Mouse (Mus musculus) ES-E14 (cell line): ENCODE measurements around the gene Mindy3. TPM values are rescaled to one million over a fixed set of nuclear protein-coding genes. Genes with fewer than 3 reads are reported as not detected.

Experiments
- DNase-seq: peaks from one replicate; pipeline ENCODE4 v3.0.0-alpha.2; 2013; ENCODE audit warnings: low read depth, low spot score
- H3K27ac ChIP-seq: 2 replicates; pipeline ENCODE4 v1.5.1; 2012; ENCODE audit warnings: low read depth, mild to moderate bottlenecking, low read length, moderate library complexity, mixed read lengths; ENCODE audit not compliant: poor library complexity, insufficient read depth, severe bottlenecking
- H3K36me3 ChIP-seq: 2 replicates; pipeline ENCODE4 v1.6.1; 2012; ENCODE audit warnings: mild to moderate bottlenecking, low read length, moderate library complexity, mixed read lengths; ENCODE audit not compliant: control insufficient read depth, poor library complexity, insufficient read depth, severe bottlenecking
- H3K4me1 ChIP-seq, 2 experiments: fragments of 150-350 bp in 1 of 2; sonication (generic) in 1 of 2; 2 replicates each; pipeline ENCODE4 v1.6.1; 2012; ENCODE audit warnings: low read length in 2 of 2, mild to moderate bottlenecking in 1 of 2, mixed read lengths in 1 of 2; ENCODE audit not compliant: control insufficient read depth in 2 of 2, insufficient read depth in 2 of 2, poor library complexity in 1 of 2
- H3K4me3 ChIP-seq, 2 experiments: fragments of 150-350 bp in 1 of 2; sonication (generic) in 1 of 2; 2 replicates each; pipeline ENCODE4 v1.5.1; 2012; ENCODE audit warnings: low read length in 2 of 2, low read depth in 1 of 2, mild to moderate bottlenecking in 1 of 2, mixed read lengths in 1 of 2; ENCODE audit not compliant: insufficient read depth in 1 of 2, poor library complexity in 1 of 2, severe bottlenecking in 1 of 2
- H3K9ac ChIP-seq: 2 replicates; pipeline ENCODE4 v1.6.1; 2012; ENCODE audit warnings: low read depth, mild to moderate bottlenecking, low read length, mixed read lengths; ENCODE audit not compliant: poor library complexity, insufficient read depth, severe bottlenecking
- H3K9me3 ChIP-seq: fragments of 150-350 bp; sonication (generic); 2 replicates; pipeline ENCODE4 v1.6.1; 2012; ENCODE audit warnings: low read depth, mild to moderate bottlenecking, low read length; ENCODE audit not compliant: control insufficient read depth, insufficient read depth
- CHD2 ChIP-seq: IDR thresholded peaks from 2 replicates; pipeline ENCODE4 v1.6.1; 2014; ENCODE audit warnings: mild to moderate bottlenecking, low read depth, low read length, inconsistent platforms
- HCFC1 ChIP-seq: IDR thresholded peaks from 2 replicates; pipeline ENCODE4 v1.6.1; 2012; ENCODE audit warnings: low read length, inconsistent platforms, borderline replicate concordance; ENCODE audit not compliant: insufficient read depth
- MAFK ChIP-seq: IDR thresholded peaks from 2 replicates; pipeline ENCODE4 v1.6.1; 2014; ENCODE audit warnings: mild to moderate bottlenecking, low read depth, low read length, inconsistent platforms; ENCODE audit not compliant: insufficient read depth
- ZC3H11A ChIP-seq: IDR thresholded peaks from 2 replicates; pipeline ENCODE4 v1.6.1; 2012; ENCODE audit warnings: low read depth, mild to moderate bottlenecking, inconsistent platforms, low read length, borderline replicate concordance
- ZNF384 ChIP-seq: IDR thresholded peaks from 2 replicates; pipeline ENCODE4 v1.6.1; 2012; ENCODE audit warnings: low read depth, low read length, inconsistent platforms
- in situ Hi-C, 2 experiments: fragments of 600-800 bp; cut with MboI; formaldehyde crosslinking; loops; one replicate each; pipeline ENCODE4 v1.15.1; 2025; ENCODE audit warnings: low sequenced_read_pairs in 2 of 2, inconsistent platforms in 1 of 2; ENCODE audit not compliant: unreplicated experiment in 2 of 2
- total RNA-seq: library from RNA; depleted of rRNA; stranded (reverse); fragments of 300-350 nt; gene quantifications from 2 replicates; pipeline ENCODE4 v1.2.3, GENCODE M21; 2012; rRNA removed

Gene Mindy3
- total RNA-seq, 1 experiment, result 39.8 TPM

DNA sequence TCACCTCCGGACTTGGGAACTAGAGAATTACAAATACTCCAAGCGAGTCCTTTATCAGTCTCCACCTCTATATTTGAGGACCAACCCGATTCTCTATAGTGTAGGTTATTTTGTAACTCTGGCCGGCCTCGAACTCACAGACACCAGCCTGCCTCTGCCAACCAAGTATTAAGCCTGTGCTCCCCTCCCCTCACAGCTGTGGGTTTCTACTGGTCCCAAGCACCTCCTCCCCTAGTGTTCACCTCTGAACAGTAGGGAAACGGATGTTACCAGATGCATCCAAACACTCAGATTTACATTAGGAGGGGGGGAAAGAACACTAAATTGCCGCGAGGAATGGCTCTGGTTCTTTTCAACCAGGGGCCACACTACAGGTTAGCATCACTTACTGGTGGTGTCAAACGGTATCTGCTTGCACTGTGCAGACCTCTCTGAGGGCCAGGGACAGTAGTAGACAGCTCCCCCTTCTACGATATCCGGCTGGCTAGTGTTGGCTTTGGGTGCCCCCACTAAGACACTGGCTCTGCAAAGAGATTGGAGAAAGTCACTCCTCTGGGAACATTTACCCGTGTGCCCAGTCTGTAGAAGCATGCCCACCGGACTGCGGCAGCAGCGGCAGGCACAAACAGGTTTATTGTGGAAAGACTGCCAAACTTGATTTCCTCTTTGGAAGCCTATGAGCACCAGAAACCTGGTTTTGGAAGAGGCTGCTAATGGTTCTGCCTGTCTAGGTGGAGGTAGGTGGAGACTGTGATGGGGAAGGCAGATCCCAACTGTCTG lies 118.6 kb downstream of the Mindy3 start:
- H3K9me3 ChIP-seq, result no peaks in the 10 kb centered on the region
- peak overlapping the region in 1 of 2 experiments; percentile 76; a peak in 2 of 4 replicates for H3K4me3 ChIP-seq
- no peaks in the 10 kb centered on the region for H3K4me1 ChIP-seq
- no peak for TF ChIP-seq ZNF384
- no peak for TF ChIP-seq CHD2
- no peak for TF ChIP-seq MAFK
- TF ChIP-seq HCFC1, result no peak
- no peak for TF ChIP-seq ZC3H11A
- DNase-seq, result no peak
- in situ Hi-C loops, result loop anchor here (25.0 kb wide), 1 partner anchor 288 kb away; no protein-coding TSS in a partner anchor
- no peaks in the 10 kb centered on the region for H3K36me3 ChIP-seq
- no peak overlapping the region for H3K27ac ChIP-seq
- no peak overlapping the region for H3K9ac ChIP-seq

- no peak overlapping the region for H3K4me3 ChIP-seq
- H3K4me1 ChIP-seq, result no peaks in the 10 kb centered on the region
- no peak overlapping the region for H3K27ac ChIP-seq
- no peak for DNase-seq
- H3K9me3 ChIP-seq, result no peaks in the 10 kb centered on the region
- no peak overlapping the region for H3K9ac ChIP-seq
- in situ Hi-C loops, result no loop called here
- TF ChIP-seq CHD2 (no peak), ZNF384 (no peak), ZC3H11A (no peak), MAFK (no peak), HCFC1 (no peak)
- no peaks in the 10 kb centered on the region for H3K36me3 ChIP-seq
Measured at GRCm38 (mm10) chr2:12297287-12297686, 122.0 kb downstream of the Mindy3 start.

Other genes starting within 250 kb of the Mindy3 start
- gene Itga8, start 117.5 kb downstream of the Mindy3 start, total RNA-seq, result 2.4 and 2.5 TPM in 2 replicates